Mouse (Mus musculus): ENCODE data around the gene She.
"Not testable (repeated sequence)": the region's sequence is repeated elsewhere in the genome, so short reads cannot be mapped to it uniquely, and the experiment has no call there.

The She gene

GRCm38 (mm10) chr3:89830815-89831591, at the start of gene She:
She (plus strand) TSS chr3:89831370.
- no peak for DNase-seq (ENCODE audit: low spot score in 2 of 2)

- DNase-seq (ENCODE audit: low spot score in 2 of 2), result no peak
These were observed 49.5 kb upstream of the She start for GRCm38 (mm10) chr3:89781640-89782039.

GRCm38 (mm10) chr3:89784991-89785753, 46.0 kb upstream of the She start:
- DNase-seq (ENCODE audit: low spot score in 2 of 2), result peak; percentile 68 to 81

GRCm38 (mm10) chr3:89786275-89786674, 44.9 kb upstream of the She start:
- DNase-seq (ENCODE audit: low spot score in 2 of 2), result peak in 1 of 2 experiments; percentile 51

- DNase-seq (ENCODE audit: low spot score in 2 of 2), result no peak
These were observed 42.4 kb upstream of the She start for GRCm38 (mm10) chr3:89788680-89789352.

GRCm38 (mm10) chr3:89794616-89795015, 36.6 kb upstream of the She start:
- no peak for DNase-seq (ENCODE audit: low spot score in 2 of 2)

- DNase-seq (ENCODE audit: low spot score in 2 of 2), result no peak
These were observed 35.4 kb upstream of the She start for GRCm38 (mm10) chr3:89795746-89796145.

- DNase-seq (ENCODE audit: low spot score in 2 of 2), result no peak
These were observed 34.8 kb upstream of the She start for GRCm38 (mm10) chr3:89796358-89796757.

- no peak for DNase-seq (ENCODE audit: low spot score in 2 of 2)
These were observed 32.7 kb upstream of the She start for GRCm38 (mm10) chr3:89798518-89798917.

GRCm38 (mm10) chr3:89799476-89799875, 31.7 kb upstream of the She start:
- DNase-seq (ENCODE audit: low spot score in 2 of 2), result no peak

- not testable (repeated sequence) for DNase-seq (ENCODE audit: low spot score in 2 of 2)
These were observed 31.1 kb upstream of the She start for GRCm38 (mm10) chr3:89800078-89800477.

- DNase-seq (ENCODE audit: low spot score in 2 of 2), result no peak
These were observed 30.2 kb upstream of the She start for GRCm38 (mm10) chr3:89800774-89801506.

- DNase-seq (ENCODE audit: low spot score in 2 of 2), result no peak
These were observed 29.7 kb upstream of the She start for GRCm38 (mm10) chr3:89801507-89801847.

- DNase-seq (ENCODE audit: low spot score in 2 of 2), result no peak
These were observed 28.3 kb upstream of the She start for GRCm38 (mm10) chr3:89802876-89803275.

- DNase-seq (ENCODE audit: low spot score in 2 of 2), result no peak
These were observed 26.0 kb upstream of the She start for GRCm38 (mm10) chr3:89805179-89805578.

GRCm38 (mm10) chr3:89806751-89807150, 24.4 kb upstream of the She start:
- DNase-seq (ENCODE audit: low spot score in 2 of 2), result no peak

GRCm38 (mm10) chr3:89807171-89807570, 24.0 kb upstream of the She start:
- no peak for DNase-seq (ENCODE audit: low spot score in 2 of 2)

- DNase-seq (ENCODE audit: low spot score in 2 of 2), result peak in 1 of 2 experiments; percentile 31
These were observed 23.3 kb upstream of the She start for GRCm38 (mm10) chr3:89807881-89808280.

GRCm38 (mm10) chr3:89808638-89809037, 22.5 kb upstream of the She start:
- DNase-seq (ENCODE audit: low spot score in 2 of 2), result peak; percentile 86 to 87

- DNase-seq (ENCODE audit: low spot score in 2 of 2), result no peak
These were observed 20.3 kb upstream of the She start for GRCm38 (mm10) chr3:89810841-89811240.

GRCm38 (mm10) chr3:89812166-89812565, 19.0 kb upstream of the She start:
- no peak for DNase-seq (ENCODE audit: low spot score in 2 of 2)

- no peak for DNase-seq (ENCODE audit: low spot score in 2 of 2)
These were observed 17.1 kb upstream of the She start for GRCm38 (mm10) chr3:89814051-89814450.
